Comparison of ENCODE assay signal across 20 mouse cellular contexts in genomic region chr15:98851229-98851818, GRCm38 (mm10). TPM values are rescaled to one million over a fixed set of nuclear protein-coding genes. Genes with fewer than 3 reads are reported as not detected.
"Had no signal": no experiment of that assay in that cellular context is flagged by ENCODE, and none has a peak within 500 bp of the region (broad histone marks: within the 10 kb centered on the region; RNA-seq: fewer than 3 reads in every experiment).

No protein-coding gene starts in this region.

- H3K4me1 ChIP-seq: limb, embryonic 13.5 days; liver, embryonic 15.5 days; midbrain, embryonic 10.5 days; neural tube, embryonic 15.5 days had no signal

- H3K9ac ChIP-seq: limb, embryonic 13.5 days; liver, embryonic 15.5 days; neural tube, embryonic 15.5 days had no signal

- H3K27ac ChIP-seq: kidney, postnatal 0 days; layer of hippocampus, adult 2 months; limb, embryonic 13.5 days; liver, embryonic 15.5 days; midbrain, embryonic 10.5 days; neural tube, embryonic 15.5 days had no signal

- H3K4me2 ChIP-seq: limb, embryonic 13.5 days; liver, embryonic 11.5 days; liver, embryonic 15.5 days; neural tube, embryonic 15.5 days had no signal

- H3K4me3 ChIP-seq: layer of hippocampus, adult 2 months; limb, embryonic 13.5 days; liver, embryonic 15.5 days; midbrain, embryonic 10.5 days; myocyte; neural tube, embryonic 15.5 days had no signal

- H3K27me3 ChIP-seq: limb, embryonic 13.5 days; liver, embryonic 15.5 days; neural tube, embryonic 15.5 days had no signal

- ATAC-seq: lung, postnatal 0 days had no signal

- H3K9me3 ChIP-seq: limb, embryonic 13.5 days; liver, embryonic 15.5 days; midbrain, embryonic 10.5 days; neural tube, embryonic 15.5 days had no signal

- DNase-seq: kidney, adult 8-10 months; kidney, postnatal 4 days; left cerebral cortex, postnatal 4 days; lung, adult 2 months; midbrain, embryonic 14.5 days; retina, postnatal 1 day; thymus, adult 18-20 months; thymus, postnatal 14 days had no signal

RNA-seq across cellular contexts. Expression of gene Ddn, which starts 42.0 kb away (rescaled TPM):
- polyA plus RNA-seq: liver, embryonic 15.5 days; small intestine, adult 2 months; stomach, embryonic 16.5 days had no signal

RNA-seq across cellular contexts. Expression of gene Dhh, which starts 47.0 kb away (rescaled TPM):
- total RNA-seq: megakaryocyte, adult 5-6 weeks had no signal
